Mouse (Mus musculus) brain, embryonic 14.5 days (tissue): ENCODE results near the gene Myb.

Source experiments
- CTCF ChIP-seq: fragments of 200-500 bp; IDR thresholded peaks from 2 replicates; pipeline ENCODE4 v1.5.1; 2012; ENCODE audit warnings: inconsistent platforms, mild to moderate bottlenecking, moderate library complexity, borderline replicate concordance; ENCODE audit not compliant: insufficient read depth, insufficient read length; ENCODE audit errors: extremely low read depth
- POLR2A ChIP-seq: fragments of 200-500 bp; IDR thresholded peaks from 2 replicates; pipeline ENCODE4 v1.6.1; 2012; ENCODE audit warnings: mild to moderate bottlenecking, inconsistent platforms, borderline replicate concordance; ENCODE audit not compliant: poor library complexity, insufficient read depth, insufficient read length, severe bottlenecking; ENCODE audit errors: extremely low read depth

- no peak for TF ChIP-seq POLR2A
- no peak for TF ChIP-seq CTCF
These were observed 14.1 kb downstream of the Myb start for GRCm38 (mm10) chr10:21146719-21147118.
